Mouse (Mus musculus) lung, embryonic 16.5 days (tissue): ENCODE results near the gene Micall1. TPM values are rescaled to one million over a fixed set of nuclear protein-coding genes. Genes with fewer than 3 reads are reported as not detected.
A peak's percentile ranks its signal among the peaks of the same experiment; 100 is the strongest.

Source experiments
- ATAC-seq: fragments of 200-750 bp; cut with Nextera tagmentation; 2 replicates; pipeline ENCODE4 v1.8.0; 2017; ENCODE audit warnings: low read depth, mild to moderate bottlenecking, moderate library complexity
- H3K27ac ChIP-seq: fragments of 300-500 bp; sonication (generic); 2 replicates; pipeline ENCODE4 v1.5.1; 2014; ENCODE audit warnings: mild to moderate bottlenecking, control low read depth, low read length
- H3K27me3 ChIP-seq: fragments of 300-500 bp; sonication (generic); 2 replicates; pipeline ENCODE4 v1.6.1; 2014; ENCODE audit warnings: low read depth, low read length, mixed read lengths; ENCODE audit not compliant: control insufficient read depth, insufficient read depth
- H3K36me3 ChIP-seq: fragments of 300-500 bp; sonication (generic); 2 replicates; pipeline ENCODE4 v1.6.1; 2014; ENCODE audit warnings: low read length; ENCODE audit not compliant: control insufficient read depth, insufficient read depth
- H3K4me1 ChIP-seq: fragments of 300-500 bp; sonication (generic); replicated peaks from 2 replicates; pipeline ENCODE4 v1.6.1; 2014; ENCODE audit warnings: low read length, mixed read lengths; ENCODE audit not compliant: control insufficient read depth, insufficient read depth
- H3K4me2 ChIP-seq: fragments of 300-500 bp; sonication (generic); 2 replicates; pipeline ENCODE4 v1.6.1; 2014; ENCODE audit warnings: low read depth, low read length, control low read depth
- H3K4me3 ChIP-seq: fragments of 300-500 bp; sonication (generic); 2 replicates; pipeline ENCODE4 v1.5.1; 2014; ENCODE audit warnings: mild to moderate bottlenecking, low read length, control low read depth
- H3K9ac ChIP-seq: fragments of 300-500 bp; sonication (generic); 2 replicates; pipeline ENCODE4 v1.6.1; 2014; ENCODE audit warnings: low read length, control low read depth
- H3K9me3 ChIP-seq: fragments of 300-500 bp; sonication (generic); 2 replicates; pipeline ENCODE4 v1.6.1; 2016; ENCODE audit warnings: low read length; ENCODE audit not compliant: control insufficient read depth
- WGBS: fragments of 180-500 bp; shearing (Covaris S2); extraction: QIAGEN DNeasy Blood & Tissue Kit; methylation state at CpG from one replicate; pipeline ENCODE4 v1.1.7; 2014; 5-methylcytosine and 5-hydroxymethylcytosine counted together
- polyA plus RNA-seq: library from polyadenylated mRNA; unstranded; fragments of >200 nt; fragmentation: Nextera tagmentation; extraction: Ambion mirVana; gene quantifications from 2 replicates; pipeline ENCODE4 v1.2.1, GENCODE M21; 2015

Gene Micall1
- polyA plus RNA-seq, 1 experiment from 2014 or later, result 6.9 TPM

DNA sequence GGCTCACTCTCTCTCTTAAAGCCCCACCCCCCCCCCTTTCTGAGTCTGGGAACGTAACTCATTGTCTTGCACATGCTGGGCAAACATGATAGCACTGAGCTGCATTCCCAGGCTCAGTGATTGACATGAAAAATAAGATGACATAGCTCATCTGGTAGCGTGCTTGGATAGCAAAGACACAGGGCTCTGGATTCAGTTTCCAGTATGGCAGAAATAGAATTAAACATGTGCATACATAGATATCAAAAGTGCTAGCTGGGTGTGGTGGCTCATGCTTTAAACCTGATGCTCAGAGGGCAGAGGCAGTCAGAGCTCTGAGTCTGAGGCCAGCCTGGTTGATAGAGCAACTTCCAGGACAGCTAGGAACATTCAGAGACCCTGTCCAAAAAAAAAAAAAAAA, 2.9 kb upstream of the Micall1 start:
- Histone ChIP-seq H3K9ac (no peak overlapping the region), H3K4me2 (no peak overlapping the region), H3K36me3 (no peaks in the 10 kb centered on the region), H3K4me1 (peaks cover 13% of the 10 kb centered on the region), H3K27ac (no peak overlapping the region), H3K9me3 (no peaks in the 10 kb centered on the region), H3K27me3 (no peaks in the 10 kb centered on the region), H3K4me3 (no peak overlapping the region)
- no peak for ATAC-seq
- 50% methylated on average over 2 of the region's 2 CpGs for WGBS

GRCm38 (mm10) chr15:79107966-79108365, 732 bp upstream of the Micall1 start:
- Histone ChIP-seq H3K4me1 (peaks cover 20% of the 10 kb centered on the region), H3K9ac (peak overlapping the region; percentile 91; the same call in 1 of the 2 replicates), H3K4me3 (peak overlapping the region; percentile 87), H3K36me3 (peaks cover 4% of the 10 kb centered on the region; the same call in 1 of the 2 replicates), H3K27ac (peak overlapping the region; percentile 78), H3K4me2 (peak overlapping the region; percentile 80), H3K9me3 (no peaks in the 10 kb centered on the region), H3K27me3 (no peaks in the 10 kb centered on the region)
- 12% methylated on average over 7 of the region's 7 CpGs for WGBS
- ATAC-seq, result no peak

DNA sequence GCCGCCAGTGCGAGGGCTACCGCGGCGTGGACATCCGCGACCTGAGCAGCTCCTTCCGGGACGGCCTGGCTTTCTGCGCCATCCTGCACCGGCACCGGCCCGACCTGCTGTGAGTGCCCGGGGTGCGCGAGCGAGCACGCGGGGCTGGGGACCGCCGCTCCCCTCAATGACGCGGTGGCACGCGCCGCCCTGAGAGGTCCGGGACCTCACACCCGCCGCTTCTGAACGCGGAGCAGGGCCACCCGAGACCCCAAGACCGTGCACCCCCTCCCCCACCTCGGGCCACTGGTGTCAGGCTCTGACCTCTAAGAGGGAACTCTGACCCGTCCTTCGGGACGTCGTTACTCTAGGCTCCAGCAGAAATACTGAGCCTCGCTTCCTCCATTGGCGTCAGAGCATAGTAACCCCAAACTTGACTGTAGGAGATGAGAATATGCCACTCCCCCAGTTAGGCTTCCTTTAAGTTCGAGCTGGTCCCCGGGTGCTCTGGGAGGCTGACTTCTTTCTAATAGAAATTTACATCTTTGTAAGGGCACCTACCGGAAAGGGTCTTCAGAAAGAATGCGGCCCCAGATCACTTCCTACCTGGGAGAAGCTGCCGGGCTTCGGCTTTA, 730 bp downstream of the Micall1 start:
- peaks cover 20% of the 10 kb centered on the region for H3K4me1 ChIP-seq
- ATAC-seq, result no peak; the same call in 1 of the 2 replicates
- peak overlapping the region; percentile 91 for H3K9ac ChIP-seq
- H3K4me3 ChIP-seq, result peak overlapping the region; percentile 87
- peaks cover 4% of the 10 kb centered on the region; the same call in 1 of the 2 replicates for H3K36me3 ChIP-seq
- H3K4me2 ChIP-seq, result peak overlapping the region; percentile 80
- H3K27me3 ChIP-seq, result no peaks in the 10 kb centered on the region
- WGBS, result under 1% methylated on average over 46 of the region's 46 CpGs
- no peaks in the 10 kb centered on the region for H3K9me3 ChIP-seq
- H3K27ac ChIP-seq, result peak overlapping the region; percentile 78

GRCm38 (mm10) chr15:79110031-79110430, 1.3 kb downstream of the Micall1 start:
- 17% methylated on average over 9 of the region's 9 CpGs for WGBS
- H3K4me3 ChIP-seq, result peak overlapping the region; percentile 87
- no peak overlapping the region for H3K27ac ChIP-seq
- peaks cover 8% of the 10 kb centered on the region for H3K36me3 ChIP-seq
- peaks cover 20% of the 10 kb centered on the region for H3K4me1 ChIP-seq
- no peak for ATAC-seq
- peak overlapping the region; percentile 91 for H3K9ac ChIP-seq
- peak overlapping the region; percentile 80 for H3K4me2 ChIP-seq
- no peaks in the 10 kb centered on the region for H3K27me3 ChIP-seq
- H3K9me3 ChIP-seq, result no peaks in the 10 kb centered on the region

- H3K9me3 ChIP-seq, result no peaks in the 10 kb centered on the region
- no peak overlapping the region; the same call in 1 of the 2 replicates for H3K9ac ChIP-seq
- H3K4me1 ChIP-seq, result peaks cover 24% of the 10 kb centered on the region
- WGBS, result 76% methylated on average over 2 of the region's 2 CpGs
- no peak overlapping the region for H3K27ac ChIP-seq
- H3K27me3 ChIP-seq, result no peaks in the 10 kb centered on the region
- peaks cover 13% of the 10 kb centered on the region for H3K36me3 ChIP-seq
- H3K4me2 ChIP-seq, result peak overlapping the region; percentile 80
- no peak for ATAC-seq
- H3K4me3 ChIP-seq, result peak overlapping the region; percentile 87
Observed at GRCm38 (mm10) chr15:79110528-79110927, 1.8 kb downstream of the Micall1 start.

- Histone ChIP-seq H3K4me3 (no peak overlapping the region), H3K36me3 (peaks cover 13% of the 10 kb centered on the region), H3K27ac (peak overlapping the region; percentile 28; the same call in 1 of the 2 replicates), H3K4me1 (peaks cover 24% of the 10 kb centered on the region), H3K27me3 (no peaks in the 10 kb centered on the region), H3K9me3 (no peaks in the 10 kb centered on the region), H3K9ac (no peak overlapping the region), H3K4me2 (no peak overlapping the region)
- 31% methylated on average over 4 of the region's 4 CpGs for WGBS
- peak; percentile 8; the same call in 1 of the 2 replicates for ATAC-seq
Observed at GRCm38 (mm10) chr15:79111774-79112173, 3.1 kb downstream of the Micall1 start.

DNA sequence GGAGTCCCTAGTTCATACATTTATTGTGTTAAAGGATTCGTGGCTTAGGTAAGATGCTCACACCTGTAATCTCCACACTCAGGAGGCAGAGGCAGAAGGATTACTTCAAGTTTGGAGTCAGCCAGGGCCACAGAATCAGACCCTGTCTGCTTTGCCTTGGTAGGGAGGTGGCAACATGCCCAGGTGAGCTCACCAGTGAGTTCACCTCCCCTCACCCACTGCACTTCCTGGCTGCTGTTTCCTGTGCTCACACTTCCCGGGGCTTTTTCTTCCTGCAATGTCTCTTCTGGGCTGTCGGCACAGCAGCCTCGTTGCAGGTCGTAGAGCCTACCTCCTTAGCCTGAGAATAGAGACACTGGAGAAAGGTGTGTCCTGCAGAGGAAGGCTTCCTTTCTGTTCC, 6.6 kb downstream of the Micall1 start:
- WGBS, result 49% methylated on average over 5 of the region's 5 CpGs
- Histone ChIP-seq H3K9ac (no peak overlapping the region), H3K4me2 (no peak overlapping the region), H3K27me3 (no peaks in the 10 kb centered on the region), H3K27ac (no peak overlapping the region), H3K4me3 (no peak overlapping the region), H3K9me3 (no peaks in the 10 kb centered on the region), H3K4me1 (peaks cover 15% of the 10 kb centered on the region), H3K36me3 (peaks cover 15% of the 10 kb centered on the region)
- ATAC-seq, result no peak

DNA sequence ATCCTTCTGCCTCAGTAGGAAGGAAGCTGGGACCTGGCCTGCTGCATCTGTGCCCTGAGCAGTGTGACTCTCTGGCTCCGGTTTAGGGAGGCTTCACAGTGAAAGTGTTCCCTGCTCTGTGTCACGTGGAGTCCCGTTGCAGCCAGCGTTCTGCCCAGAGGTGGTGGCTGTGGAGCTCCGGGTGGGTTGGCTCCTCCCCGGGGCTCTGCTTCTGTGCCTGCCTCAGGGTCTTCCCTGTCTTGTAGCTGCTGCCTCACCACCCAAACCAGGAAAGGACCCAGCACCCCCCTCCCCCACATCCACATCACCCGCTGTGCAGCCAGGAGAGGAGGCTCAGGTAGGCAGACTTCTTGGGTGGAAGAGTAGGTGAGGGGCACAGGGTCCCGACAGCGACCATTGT, 10.8 kb downstream of the Micall1 start:
- Histone ChIP-seq H3K4me2 (no peak overlapping the region), H3K4me3 (no peak overlapping the region), H3K9me3 (no peaks in the 10 kb centered on the region), H3K27me3 (no peaks in the 10 kb centered on the region), H3K27ac (no peak overlapping the region), H3K9ac (no peak overlapping the region), H3K36me3 (peaks cover 25% of the 10 kb centered on the region), H3K4me1 (peaks cover 4% of the 10 kb centered on the region; the same call in 1 of the 2 replicates)
- 77% methylated on average over 9 of the region's 9 CpGs for WGBS
- ATAC-seq, result no peak

- H3K36me3 ChIP-seq, result peaks cover 23% of the 10 kb centered on the region
- no peaks in the 10 kb centered on the region for H3K9me3 ChIP-seq
- no peak overlapping the region for H3K4me3 ChIP-seq
- H3K4me2 ChIP-seq, result no peak overlapping the region
- H3K27me3 ChIP-seq, result no peaks in the 10 kb centered on the region
- no peak overlapping the region for H3K27ac ChIP-seq
- no peak for ATAC-seq
- no peak overlapping the region for H3K9ac ChIP-seq
- 87% methylated on average over 4 of the region's 4 CpGs for WGBS
- no peaks in the 10 kb centered on the region for H3K4me1 ChIP-seq
Observed at GRCm38 (mm10) chr15:79122119-79122518, 13.4 kb downstream of the Micall1 start.
